Mouse (Mus musculus) embryonic fibroblast, embryonic 13.5 days (primary cell): ENCODE measurements around the gene Pheta2.

Experiments
- CTCF ChIP-seq: IDR thresholded peaks from 2 replicates; pipeline ENCODE4 v1.5.1; 2011; ENCODE audit warnings: mild to moderate bottlenecking, control low read depth, low read length, moderate library complexity, borderline replicate concordance; ENCODE audit not compliant: insufficient read depth
- POLR2A ChIP-seq: IDR thresholded peaks from 2 replicates; pipeline ENCODE4 v1.6.1; 2011; ENCODE audit warnings: low read depth, mild to moderate bottlenecking, control low read depth, low read length, moderate library complexity

- TF ChIP-seq POLR2A (no peak), CTCF (no peak)
Observed at GRCm38 (mm10) chr15:82350349-82350748, 11.6 kb downstream of the Pheta2 start.
